Mouse (Mus musculus): ENCODE data around the gene Zfp943. TPM values are rescaled to one million over a fixed set of nuclear protein-coding genes. Genes with fewer than 3 reads are reported as not detected.
A peak's percentile ranks its signal among the peaks of the same experiment; 100 is the strongest.
"Not testable (repeated sequence)": the region's sequence is repeated elsewhere in the genome, so short reads cannot be mapped to it uniquely, and the experiment has no call there.

The Zfp943 gene
- total RNA-seq (2021) (10 to 100 TPM; 12.8 to 15.9 TPM), polyA plus RNA-seq (2012; rRNA removed) (1.8 and 2.5 TPM in 2 replicates)
- long read RNA-seq, partial matches to known transcripts, result 0 of 7 reads
- long read RNA-seq, other reads (novel, unspliced or antisense), result 1 of 7 reads

GRCm38 (mm10) chr17:21962107-21962907, at the start of gene Zfp943, which contains the start of gene Zfp942:
TSS of gene Zfp943 (plus strand) at chr17:21962552.
TSS of gene Zfp942 (minus strand) at chr17:21962464.
- DNase-seq, result peak; percentile 86

GRCm38 (mm10) chr17:21963302-21963701, 950 bp downstream of the Zfp943 start:
- no peak for DNase-seq

GRCm38 (mm10) chr17:22035594-22035993, 73.2 kb downstream of the Zfp943 start:
- DNase-seq, result not testable (repeated sequence)

GRCm38 (mm10) chr17:22049403-22049802, 87.1 kb downstream of the Zfp943 start:
- no peak for DNase-seq

GRCm38 (mm10) chr17:22053211-22053610, 90.9 kb downstream of the Zfp943 start:
- no peak for DNase-seq

GRCm38 (mm10) chr17:22081031-22081631, 118.8 kb downstream of the Zfp943 start:
- DNase-seq, result peak; percentile 70

- DNase-seq, result peak; percentile 12
Measured at GRCm38 (mm10) chr17:22083224-22083623, 120.9 kb downstream of the Zfp943 start.

- no peak for DNase-seq
Measured at GRCm38 (mm10) chr17:22118770-22119169, 156.4 kb downstream of the Zfp943 start.

Other genes starting within 250 kb of the Zfp943 start
- 10 to 100 TPM in 1 of 2 experiments, 1 to 10 TPM in 1; 7.0 to 10.7 TPM for gene Zfp229, start 231.8 kb upstream of the Zfp943 start, total RNA-seq (2021)
- 0.91 and 1.6 TPM in 2 replicates for gene Zfp229, start 231.8 kb upstream of the Zfp943 start, polyA plus RNA-seq (2012; rRNA removed)
- gene Zfp820, start 116.8 kb upstream of the Zfp943 start, total RNA-seq (2021), result 1 to 10 TPM; 1.3 to 2.0 TPM
- 0.03 and 0.04 TPM in 2 replicates for gene Zfp820, start 116.8 kb upstream of the Zfp943 start, polyA plus RNA-seq (2012; rRNA removed)
- gene Zfp995, start 52.6 kb upstream of the Zfp943 start, total RNA-seq (2021), result 1 to 10 TPM; 1.5 to 2.6 TPM
- not detected in 2 replicates for gene Zfp995, start 52.6 kb upstream of the Zfp943 start, polyA plus RNA-seq (2012; rRNA removed)
- gene Zfp942, start 88 bp upstream of the Zfp943 start, total RNA-seq (2021), result 1 to 10 TPM; 8.6 to 9.7 TPM
- gene Zfp942, start 88 bp upstream of the Zfp943 start, polyA plus RNA-seq (2012; rRNA removed), result 0.98 and 1.2 TPM in 2 replicates
- gene Zfp947, start 203.6 kb downstream of the Zfp943 start, total RNA-seq (2021), result 1 to 10 TPM in 1 of 2 experiments, under 1 TPM in 1; 0.72 to 1.9 TPM
- gene Zfp947, start 203.6 kb downstream of the Zfp943 start, polyA plus RNA-seq (2012; rRNA removed), result 0.07 TPM in 1 of 2 replicates, not detected in the other